Comparison of ENCODE assay signal across 19 mouse cellular contexts in genomic region chr17:62469367-62469766, GRCm38 (mm10).
DNase-seq lines count a peak whose midpoint lies in the region; ATAC-seq lines count a peak whose summit lies in the region.
"Had no signal": no experiment of that assay in that cellular context is flagged by ENCODE, and none has a peak within 500 bp of the region (broad histone marks: within the 10 kb centered on the region; RNA-seq: fewer than 3 reads in every experiment).

No protein-coding gene starts in this region.

- no peak overlapping the region for H3K27ac ChIP-seq in forebrain, embryonic 10.5 days
- H3K27ac ChIP-seq in liver, embryonic 12.5 days = no peak overlapping the region
- H3K27ac ChIP-seq: embryonic facial prominence, embryonic 10.5 days; embryonic facial prominence, embryonic 12.5 days; forebrain, embryonic 12.5 days had no signal

- 0 out of 2 replicates have a peak, but pooled peaks cover 2% of the 10 kb centered on the region for H3K4me1 ChIP-seq in forebrain, embryonic 10.5 days
- no peaks in the 10 kb centered on the region for H3K4me1 ChIP-seq in liver, embryonic 12.5 days
- H3K4me1 ChIP-seq: embryonic facial prominence, embryonic 12.5 days; forebrain, embryonic 12.5 days had no signal

- H3K27me3 ChIP-seq in forebrain, embryonic 10.5 days (ENCODE audit: poor library complexity, severe bottlenecking) = no peaks in the 10 kb centered on the region
- no peaks in the 10 kb centered on the region for H3K27me3 ChIP-seq in liver, embryonic 12.5 days (replicated peaks)
- H3K27me3 ChIP-seq: embryonic facial prominence, embryonic 12.5 days; forebrain, embryonic 12.5 days had no signal

- no peaks in the 10 kb centered on the region for H3K36me3 ChIP-seq in forebrain, embryonic 10.5 days (replicated peaks)
- H3K36me3 ChIP-seq in liver, embryonic 12.5 days = no peaks in the 10 kb centered on the region
- H3K36me3 ChIP-seq: embryonic facial prominence, embryonic 10.5 days; embryonic facial prominence, embryonic 12.5 days; forebrain, embryonic 12.5 days had no signal

- peak; percentile 50; the same call in 1 of the 2 replicates for ATAC-seq in common myeloid progenitor, adult 5-6 weeks (replicated peaks; ENCODE audit: low read depth, poor library complexity, severe bottlenecking)
- peak; percentile 65 for ATAC-seq in granulocyte monocyte progenitor cell, adult 5-6 weeks (replicated peaks; ENCODE audit: poor library complexity, severe bottlenecking)
- peak; percentile 77 for ATAC-seq in megakaryocyte progenitor cell, adult 5-6 weeks (replicated peaks; ENCODE audit: poor library complexity)
- no peak for ATAC-seq in liver, embryonic 12.5 days
- ATAC-seq: forebrain, embryonic 14.5 days; forebrain, embryonic 16.5 days had no signal

- H3K4me2 ChIP-seq in liver, embryonic 12.5 days = no peak overlapping the region
- H3K4me2 ChIP-seq: embryonic facial prominence, embryonic 12.5 days; forebrain, embryonic 12.5 days had no signal

- no peak for DNase-seq in forebrain, embryonic 10.5 days (ENCODE audit: extremely low spot score, low spot score)
- DNase-seq: adrenal gland, adult 2 months; adrenal gland, postnatal 10 days; adrenal gland, postnatal 25 days; cerebellum, adult 11 months; cerebellum, adult 18-20 months; cerebellum, adult 8-10 months; cerebellum, adult 9-11 months; cerebellum, postnatal 14 days; cerebellum, postnatal 36 days had no signal

- H3K4me3 ChIP-seq in forebrain, embryonic 10.5 days = no peak overlapping the region
- H3K4me3 ChIP-seq in liver, embryonic 12.5 days = no peak overlapping the region
- H3K4me3 ChIP-seq: embryonic facial prominence, embryonic 10.5 days; embryonic facial prominence, embryonic 12.5 days; forebrain, embryonic 12.5 days had no signal

- WGBS in forebrain, embryonic 10.5 days = 100% methylated on average over 1 of the region's 1 CpGs
- whole genome bisulfite sequencing in liver, embryonic 12.5 days (ENCODE audit: insufficient replicate concordance) = 52% methylated on average over 1 of the region's 1 CpGs

- no peak overlapping the region for H3K9ac ChIP-seq in liver, embryonic 12.5 days
- H3K9ac ChIP-seq: embryonic facial prominence, embryonic 12.5 days; forebrain, embryonic 12.5 days had no signal

- H3K9me3 ChIP-seq in forebrain, embryonic 10.5 days = no peaks in the 10 kb centered on the region
- no peaks in the 10 kb centered on the region for H3K9me3 ChIP-seq in liver, embryonic 12.5 days (replicated peaks)
- H3K9me3 ChIP-seq: embryonic facial prominence, embryonic 10.5 days; embryonic facial prominence, embryonic 12.5 days; forebrain, embryonic 12.5 days had no signal
